8 mouse cellular contexts compared by ENCODE assay signal in the genomic region with DNA sequence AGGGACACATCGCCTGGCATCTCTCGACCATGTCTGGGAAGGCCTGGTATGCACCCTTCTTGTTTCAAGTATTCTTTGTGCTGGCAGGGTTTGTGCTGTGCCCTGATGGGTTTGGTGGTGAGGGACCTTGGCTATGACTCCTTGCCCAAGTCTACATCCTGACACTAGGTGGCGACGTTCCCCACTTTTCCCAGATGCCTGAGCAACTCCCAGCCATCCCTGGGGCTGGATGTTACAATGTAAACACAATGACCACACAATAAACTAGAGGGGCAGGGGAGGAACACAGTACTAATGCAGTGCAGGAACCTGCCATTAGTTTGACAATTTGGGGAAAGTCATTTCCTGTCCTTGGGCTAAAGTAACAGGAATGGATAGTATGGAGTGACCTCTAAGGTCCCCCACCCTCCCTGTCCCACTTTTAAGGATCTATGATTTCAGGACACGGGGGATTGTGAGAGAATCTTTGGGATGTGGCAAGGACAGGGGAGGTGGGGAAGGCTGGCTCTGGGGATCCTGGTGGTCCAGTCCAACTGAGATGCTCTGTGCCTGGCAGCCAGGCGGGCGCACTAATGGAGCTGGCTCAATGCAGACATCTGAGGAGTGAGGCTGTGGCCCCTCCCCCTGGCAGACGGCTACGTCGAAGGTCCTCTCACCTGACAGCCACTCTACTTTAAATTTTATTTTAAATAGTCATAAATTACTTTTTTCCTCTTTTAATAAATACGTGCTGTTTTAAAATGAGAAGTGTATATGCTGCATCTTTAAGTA.
A peak's percentile ranks its signal among the peaks of the same experiment; 100 is the strongest.
DNase-seq lines count a peak whose midpoint lies in the region; ATAC-seq and TF ChIP-seq lines count a peak whose summit lies in the region.

No protein-coding gene starts in this region.

- no peaks in the 10 kb centered on the region for H3K4me1 ChIP-seq in embryonic facial prominence, embryonic 11.5 days (ENCODE audit: control insufficient read depth, insufficient read depth, low read length)
- H3K4me1 ChIP-seq in heart, postnatal 0 days (ENCODE audit: control insufficient read depth, insufficient read depth) = no peaks in the 10 kb centered on the region
- H3K4me1 ChIP-seq in olfactory bulb, adult 2 months (ENCODE audit: control insufficient read depth, insufficient read depth, low read length) = peaks cover 2% of the 10 kb centered on the region

- no peaks in the 10 kb centered on the region for H3K27me3 ChIP-seq in embryonic facial prominence, embryonic 11.5 days (ENCODE audit: control insufficient read depth, insufficient read depth, low read length)
- no peaks in the 10 kb centered on the region for H3K27me3 ChIP-seq in heart, postnatal 0 days (ENCODE audit: control insufficient read depth, insufficient read depth, low read length)

- TF ChIP-seq EP300 in heart, postnatal 0 days (IDR thresholded peaks at IDR 0.05; ENCODE audit: low read depth) = no peak

- H3K9me3 ChIP-seq in embryonic facial prominence, embryonic 11.5 days (replicated peaks; ENCODE audit: control insufficient read depth, low read length) = no peaks in the 10 kb centered on the region
- H3K9me3 ChIP-seq in heart, postnatal 0 days (replicated peaks; ENCODE audit: control insufficient read depth, low read length) = no peaks in the 10 kb centered on the region

- TF ChIP-seq POLR2A in olfactory bulb, adult 2 months (IDR thresholded peaks at IDR 0.05; ENCODE audit: insufficient read depth, low read depth, low read length) = no peak

- peak; percentile 82 for TF ChIP-seq CTCF in heart, postnatal 0 days (IDR thresholded peaks at IDR 0.05; ENCODE audit: low read depth)
- TF ChIP-seq CTCF in olfactory bulb, adult 2 months (IDR thresholded peaks at IDR 0.05; ENCODE audit: insufficient read depth, low read depth, low read length) = peak; percentile 61; the same call in 1 of the 2 replicates

- H3K4me3 ChIP-seq in embryonic facial prominence, embryonic 11.5 days (ENCODE audit: low read depth, low read length) = no peak overlapping the region
- H3K4me3 ChIP-seq in heart, postnatal 0 days (ENCODE audit: low read depth, low read length) = no peak overlapping the region
- no peak overlapping the region for H3K4me3 ChIP-seq in olfactory bulb, adult 2 months (ENCODE audit: insufficient read depth, low read depth, low read length)

- ATAC-seq in embryonic facial prominence, embryonic 11.5 days (replicated peaks; ENCODE audit: insufficient number of reproducible peaks, low FRiP score, low TSS enrichment, low read depth) = peak; percentile 46; the same call in 1 of the 2 replicates
- ATAC-seq in heart, postnatal 0 days (ENCODE audit: insufficient read depth, low read depth) = peak; percentile 67
- ATAC-seq in erythroid progenitor cell, adult 5-6 weeks (replicated peaks; ENCODE audit: low FRiP score, poor library complexity, severe bottlenecking) = no peak

- H3K36me3 ChIP-seq in embryonic facial prominence, embryonic 11.5 days (replicated peaks; ENCODE audit: control insufficient read depth, insufficient read depth, low read depth, low read length) = peaks cover 9% of the 10 kb centered on the region
- H3K36me3 ChIP-seq in heart, postnatal 0 days (replicated peaks; ENCODE audit: control insufficient read depth, insufficient read depth, low read length) = peaks cover 42% of the 10 kb centered on the region

- no peak overlapping the region for H3K27ac ChIP-seq in embryonic facial prominence, embryonic 11.5 days (replicated peaks; ENCODE audit: low read depth, low read length)
- H3K27ac ChIP-seq in heart, postnatal 0 days (ENCODE audit: low read depth) = no peak overlapping the region
- no peak overlapping the region for H3K27ac ChIP-seq in olfactory bulb, adult 2 months (ENCODE audit: insufficient read depth, low read depth, low read length)

- H3K4me2 ChIP-seq in embryonic facial prominence, embryonic 11.5 days (ENCODE audit: low read depth, low read length) = no peak overlapping the region
- H3K4me2 ChIP-seq in heart, postnatal 0 days (ENCODE audit: low read depth, low read length) = no peak overlapping the region

- H3K9ac ChIP-seq in embryonic facial prominence, embryonic 11.5 days (replicated peaks; ENCODE audit: low read length) = no peak overlapping the region
- no peak overlapping the region for H3K9ac ChIP-seq in heart, postnatal 0 days (replicated peaks; ENCODE audit: low read depth, low read length)

- WGBS in embryonic facial prominence, embryonic 11.5 days = 48% methylated on average over 11 of the region's 11 CpGs
- 48% methylated on average over 11 of the region's 11 CpGs for WGBS in heart, postnatal 0 days
- WGBS in olfactory bulb, adult 2 months = 44% methylated on average over 11 of the region's 11 CpGs

- peak; percentile 79 for DNase-seq in ES-CJ7 (ENCODE audit: low read depth, low spot score)
- peak; percentile 85 for DNase-seq in adrenal gland, postnatal 14 days
- peak; percentile 83 for DNase-seq in embryonic facial prominence, embryonic 11.5 days (ENCODE audit: low spot score)
- DNase-seq in heart, postnatal 0 days (ENCODE audit: low spot score) = peak; percentile 57
- DNase-seq in kidney, postnatal 14 days = peak; percentile 77
- peak; percentile 72 to 84 for DNase-seq in lung, adult 18-20 months
